27 mouse cellular contexts compared by ENCODE assay signal in the genomic region with DNA sequence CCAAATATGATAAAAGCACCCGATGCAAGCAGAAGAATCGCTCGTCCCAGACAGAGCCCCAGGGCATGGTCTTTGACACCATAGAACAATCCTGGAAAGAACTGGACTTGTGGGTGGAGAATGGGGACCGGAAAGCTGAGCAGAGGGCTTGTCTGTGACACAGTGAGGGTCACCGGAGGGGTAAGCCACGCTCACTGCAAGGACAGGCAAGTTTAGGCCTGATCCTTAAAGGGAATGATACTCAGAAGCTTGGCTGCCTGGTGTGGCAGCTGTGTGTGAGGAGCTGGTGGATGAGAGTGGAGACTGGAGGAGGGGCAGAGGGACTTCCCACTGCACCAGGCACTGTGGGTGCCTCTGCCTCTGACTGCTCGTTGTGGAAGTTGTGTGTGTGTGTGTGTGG. TPM values are rescaled to one million over a fixed set of nuclear protein-coding genes. Genes with fewer than 3 reads are reported as not detected.
"Had no signal": no experiment of that assay in that cellular context is flagged by ENCODE, and none has a peak within 500 bp of the region (broad histone marks: within the 10 kb centered on the region; RNA-seq: fewer than 3 reads in every experiment).

No protein-coding gene starts in this region.

- H3K4me3 ChIP-seq: kidney, embryonic 15.5 days; limb, embryonic 12.5 days; limb, embryonic 15.5 days; liver, embryonic 15.5 days; lung, embryonic 15.5 days; megakaryocyte, embryonic 14.5 days; midbrain, embryonic 10.5 days; midbrain, embryonic 13.5 days had no signal

- H3K4me1 ChIP-seq: kidney, embryonic 15.5 days; limb, embryonic 12.5 days; limb, embryonic 15.5 days; liver, embryonic 15.5 days; lung, embryonic 15.5 days; megakaryocyte, embryonic 14.5 days; midbrain, embryonic 10.5 days; midbrain, embryonic 13.5 days had no signal

- H3K4me2 ChIP-seq: kidney, embryonic 15.5 days; limb, embryonic 12.5 days; limb, embryonic 15.5 days; liver, embryonic 11.5 days; liver, embryonic 15.5 days; lung, embryonic 15.5 days; midbrain, embryonic 13.5 days had no signal

- DNase-seq: kidney, adult 2 months; kidney, postnatal 14 days; kidney, postnatal 4 days; left cerebral cortex, postnatal 4 days; lung, adult 18-20 months; lung, postnatal 10 days; lung, postnatal 36 days; thymus, postnatal 25 days had no signal

- H3K27ac ChIP-seq: kidney, embryonic 15.5 days; limb, embryonic 12.5 days; limb, embryonic 15.5 days; liver, embryonic 15.5 days; lung, embryonic 15.5 days; midbrain, embryonic 10.5 days; midbrain, embryonic 13.5 days had no signal

- H3K9ac ChIP-seq: kidney, embryonic 15.5 days; limb, embryonic 12.5 days; limb, embryonic 15.5 days; liver, embryonic 15.5 days; lung, embryonic 15.5 days; midbrain, embryonic 13.5 days had no signal

- H3K27me3 ChIP-seq: kidney, embryonic 15.5 days; limb, embryonic 12.5 days; limb, embryonic 15.5 days; liver, embryonic 15.5 days; lung, embryonic 15.5 days; megakaryocyte, embryonic 14.5 days; midbrain, embryonic 13.5 days had no signal

- H3K9me3 ChIP-seq: kidney, embryonic 15.5 days; limb, embryonic 12.5 days; limb, embryonic 15.5 days; liver, embryonic 15.5 days; lung, embryonic 15.5 days; midbrain, embryonic 13.5 days had no signal

- H3K36me3 ChIP-seq: kidney, embryonic 15.5 days; limb, embryonic 12.5 days; limb, embryonic 15.5 days; liver, embryonic 15.5 days; lung, embryonic 15.5 days; midbrain, embryonic 10.5 days; midbrain, embryonic 13.5 days had no signal

- ATAC-seq: midbrain, embryonic 13.5 days; midbrain, embryonic 16.5 days had no signal

RNA-seq across cellular contexts. Expression of a gene that starts 15.6 kb away (rescaled TPM):
- total RNA-seq: layer of hippocampus, adult 18-20 months had no signal
- polyA plus RNA-seq: liver, embryonic 15.5 days had no signal

RNA-seq across cellular contexts. Expression of a gene that starts 27.0 kb away (rescaled TPM):
- total RNA-seq: layer of hippocampus, adult 18-20 months; layer of hippocampus, postnatal 14 days; left cerebral cortex, adult 8-10 months; left cerebral cortex, postnatal 14 days; left cerebral cortex, postnatal 4 days had no signal
- polyA plus RNA-seq: kidney, adult 2 months; kidney, embryonic 15.5 days; limb, embryonic 12.5 days; limb, embryonic 15.5 days; liver, embryonic 11.5 days; liver, embryonic 15.5 days; lung, embryonic 15.5 days; midbrain, embryonic 10.5 days; midbrain, embryonic 13.5 days; midbrain, embryonic 16.5 days; neural tube, embryonic 11.5 days; neural tube, embryonic 14.5 days; small intestine, adult 2 months; spleen, adult 2 months; thymus, postnatal 0 days had no signal
